Mouse (Mus musculus) intestine, postnatal 0 days (tissue): ENCODE measurements around the gene Adam10. TPM values are rescaled to one million over a fixed set of nuclear protein-coding genes. Genes with fewer than 3 reads are reported as not detected.

Source experiments
- ATAC-seq: fragments of 200-750 bp; cut with Nextera tagmentation; 2 replicates; pipeline ENCODE4 v1.8.0; 2017; ENCODE audit warnings: mild to moderate bottlenecking, moderate TSS enrichment, moderate library complexity
- H3K27ac ChIP-seq: fragments of 300-500 bp; sonication (generic); 2 replicates; pipeline ENCODE4 v1.5.1; 2014; ENCODE audit warnings: mild to moderate bottlenecking, low read depth, low read length, moderate library complexity
- H3K27me3 ChIP-seq: fragments of 300-500 bp; sonication (generic); replicated peaks from 2 replicates; pipeline ENCODE4 v1.6.1; 2014; ENCODE audit warnings: low read length, mixed read lengths; ENCODE audit not compliant: control insufficient read depth, insufficient read depth
- H3K36me3 ChIP-seq: fragments of 300-500 bp; sonication (generic); 2 replicates; pipeline ENCODE4 v1.6.1; 2014; ENCODE audit warnings: mild to moderate bottlenecking, moderate library complexity; ENCODE audit not compliant: control insufficient read depth, insufficient read depth
- H3K4me1 ChIP-seq: fragments of 300-500 bp; sonication (generic); replicated peaks from 2 replicates; pipeline ENCODE4 v1.6.1; 2014; ENCODE audit warnings: antibody characterized with exemption, low read length, mixed read lengths; ENCODE audit not compliant: control insufficient read depth, insufficient read depth
- H3K4me2 ChIP-seq: fragments of 300-500 bp; sonication (generic); replicated peaks from 2 replicates; pipeline ENCODE4 v1.6.1; 2014; ENCODE audit warnings: low read depth, mild to moderate bottlenecking, moderate library complexity
- H3K4me3 ChIP-seq: fragments of 300-500 bp; sonication (generic); 2 replicates; pipeline ENCODE4 v1.5.1; 2014; ENCODE audit warnings: low read depth, low read length
- H3K9ac ChIP-seq: fragments of 300-500 bp; sonication (generic); 2 replicates; pipeline ENCODE4 v1.6.1; 2014; ENCODE audit warnings: mild to moderate bottlenecking, low read depth, low read length
- H3K9me3 ChIP-seq: fragments of 300-500 bp; sonication (generic); 2 replicates; pipeline ENCODE4 v1.6.1; 2016; ENCODE audit warnings: mixed run types; ENCODE audit not compliant: control insufficient read depth
- CTCF ChIP-seq: sonication (generic); IDR thresholded peaks from 2 replicates; pipeline ENCODE4 v1.5.1; 2016; ENCODE audit warnings: low read depth, mild to moderate bottlenecking, control low read depth, antibody characterized with exemption, moderate library complexity
- WGBS: fragments of 180-500 bp; shearing (Covaris S2); extraction: QIAGEN DNeasy Blood & Tissue Kit; methylation state at CpG from one replicate; pipeline ENCODE4 v1.1.7; 2014; 5-methylcytosine and 5-hydroxymethylcytosine counted together
- polyA plus RNA-seq: library from polyadenylated mRNA; unstranded; fragments of >200 nt; fragmentation: Nextera tagmentation; extraction: Ambion mirVana; gene quantifications from 2 replicates; pipeline ENCODE4 v1.2.1, GENCODE M21; 2015

Adam10 gene
- polyA plus RNA-seq, 1 experiment from 2014 or later, result 33.5 TPM

- H3K9me3 ChIP-seq, result no peaks in the 10 kb centered on the region
- no peak overlapping the region for H3K9ac ChIP-seq
- H3K4me3 ChIP-seq, result no peak overlapping the region
- 81% methylated on average over 2 of the region's 2 CpGs for WGBS
- TF ChIP-seq CTCF, result no peak
- H3K4me2 ChIP-seq, result no peak overlapping the region
- no peak overlapping the region for H3K27ac ChIP-seq
- no peaks in the 10 kb centered on the region for H3K36me3 ChIP-seq
- no peak for ATAC-seq
- H3K4me1 ChIP-seq, result no peaks in the 10 kb centered on the region
- no peaks in the 10 kb centered on the region for H3K27me3 ChIP-seq
These were observed 20.5 kb upstream of the Adam10 start for GRCm38 (mm10) chr9:70658266-70658665.

- no peak for ATAC-seq
- no peaks in the 10 kb centered on the region for H3K4me1 ChIP-seq
- H3K27me3 ChIP-seq, result no peaks in the 10 kb centered on the region
- no peaks in the 10 kb centered on the region for H3K36me3 ChIP-seq
- no peak overlapping the region for H3K4me3 ChIP-seq
- H3K4me2 ChIP-seq, result no peak overlapping the region
- 81% methylated on average over 4 of the region's 4 CpGs for WGBS
- H3K9me3 ChIP-seq, result no peaks in the 10 kb centered on the region
- H3K27ac ChIP-seq, result no peak overlapping the region
- TF ChIP-seq CTCF, result no peak
- H3K9ac ChIP-seq, result no peak overlapping the region
These were observed 13.9 kb upstream of the Adam10 start for GRCm38 (mm10) chr9:70664847-70665246.

- Histone ChIP-seq H3K36me3 (no peaks in the 10 kb centered on the region), H3K4me1 (no peaks in the 10 kb centered on the region), H3K27me3 (no peaks in the 10 kb centered on the region), H3K27ac (no peak overlapping the region), H3K9ac (no peak overlapping the region), H3K9me3 (no peaks in the 10 kb centered on the region), H3K4me2 (no peak overlapping the region), H3K4me3 (no peak overlapping the region)
- WGBS, result 69% methylated on average over 16 of the region's 16 CpGs
- ATAC-seq, result no peak
- TF ChIP-seq CTCF, result no peak
These were observed 13.2 kb upstream of the Adam10 start for GRCm38 (mm10) chr9:70665372-70666145.

- no peak overlapping the region for H3K9ac ChIP-seq
- no peak for ATAC-seq
- no peaks in the 10 kb centered on the region for H3K27me3 ChIP-seq
- H3K4me2 ChIP-seq, result no peak overlapping the region
- no peaks in the 10 kb centered on the region for H3K4me1 ChIP-seq
- no peak for TF ChIP-seq CTCF
- no peak overlapping the region for H3K27ac ChIP-seq
- H3K36me3 ChIP-seq, result no peaks in the 10 kb centered on the region
- no peaks in the 10 kb centered on the region for H3K9me3 ChIP-seq
- 65% methylated on average over 7 of the region's 7 CpGs for WGBS
- no peak overlapping the region for H3K4me3 ChIP-seq
These were observed 12.0 kb upstream of the Adam10 start for GRCm38 (mm10) chr9:70666811-70667210.

GRCm38 (mm10) chr9:70668048-70668447 is 10.7 kb upstream of the Adam10 start:
- Histone ChIP-seq H3K9ac (no peak overlapping the region), H3K36me3 (no peaks in the 10 kb centered on the region), H3K4me3 (no peak overlapping the region), H3K9me3 (no peaks in the 10 kb centered on the region), H3K27me3 (no peaks in the 10 kb centered on the region), H3K4me2 (no peak overlapping the region), H3K4me1 (no peaks in the 10 kb centered on the region), H3K27ac (no peak overlapping the region)
- no peak for ATAC-seq
- TF ChIP-seq CTCF, result peak; percentile 62

- ATAC-seq, result no peak
- no peaks in the 10 kb centered on the region for H3K9me3 ChIP-seq
- 22% methylated on average over 2 of the region's 2 CpGs for WGBS
- H3K27me3 ChIP-seq, result no peaks in the 10 kb centered on the region
- H3K4me3 ChIP-seq, result no peak overlapping the region
- H3K36me3 ChIP-seq, result no peaks in the 10 kb centered on the region
- TF ChIP-seq CTCF, result no peak
- no peak overlapping the region for H3K9ac ChIP-seq
- H3K4me1 ChIP-seq, result no peaks in the 10 kb centered on the region
- no peak overlapping the region for H3K4me2 ChIP-seq
- H3K27ac ChIP-seq, result no peak overlapping the region
These were observed 9.6 kb upstream of the Adam10 start for GRCm38 (mm10) chr9:70669197-70669596.
